Mouse (Mus musculus) heart, adult 2 months (tissue): ENCODE results near the gene Rpl26.

ENCODE experiments used
- CTCF ChIP-seq: fragments of 200-600 bp; IDR thresholded peaks from 2 replicates; pipeline ENCODE4 v1.8.1; 2022; ENCODE audit warnings: antibody characterized with exemption, mild to moderate bottlenecking, moderate library complexity
- EP300 ChIP-seq: fragments of 200-500 bp; IDR thresholded peaks from 2 replicates; pipeline ENCODE4 v1.6.1; 2011; ENCODE audit warnings: low read depth, low read length, control low read depth; ENCODE audit not compliant: insufficient read depth
- POLR2A ChIP-seq: fragments of 200-500 bp; IDR thresholded peaks from 2 replicates; pipeline ENCODE4 v1.6.1; 2011; ENCODE audit warnings: mild to moderate bottlenecking, low read depth, low read length, control low read depth; ENCODE audit not compliant: insufficient read depth

- TF ChIP-seq EP300 (0 out of 2 replicates have a peak, but pooled peaks have one; percentile 19), CTCF (no peak), POLR2A (peak; percentile 81)
Measured at GRCm38 (mm10) chr11:68939451-68940304, 38.3 kb downstream of the Rpl26 start.
